Mouse (Mus musculus) ovary, postnatal 14 days (tissue): ENCODE data around the gene Adssl1.

ENCODE experiments used
- DNase-seq: peaks from one replicate; pipeline ENCODE4 v3.0.0; 2022; ENCODE audit warnings: low spot score

Adssl1 gene

DNA sequence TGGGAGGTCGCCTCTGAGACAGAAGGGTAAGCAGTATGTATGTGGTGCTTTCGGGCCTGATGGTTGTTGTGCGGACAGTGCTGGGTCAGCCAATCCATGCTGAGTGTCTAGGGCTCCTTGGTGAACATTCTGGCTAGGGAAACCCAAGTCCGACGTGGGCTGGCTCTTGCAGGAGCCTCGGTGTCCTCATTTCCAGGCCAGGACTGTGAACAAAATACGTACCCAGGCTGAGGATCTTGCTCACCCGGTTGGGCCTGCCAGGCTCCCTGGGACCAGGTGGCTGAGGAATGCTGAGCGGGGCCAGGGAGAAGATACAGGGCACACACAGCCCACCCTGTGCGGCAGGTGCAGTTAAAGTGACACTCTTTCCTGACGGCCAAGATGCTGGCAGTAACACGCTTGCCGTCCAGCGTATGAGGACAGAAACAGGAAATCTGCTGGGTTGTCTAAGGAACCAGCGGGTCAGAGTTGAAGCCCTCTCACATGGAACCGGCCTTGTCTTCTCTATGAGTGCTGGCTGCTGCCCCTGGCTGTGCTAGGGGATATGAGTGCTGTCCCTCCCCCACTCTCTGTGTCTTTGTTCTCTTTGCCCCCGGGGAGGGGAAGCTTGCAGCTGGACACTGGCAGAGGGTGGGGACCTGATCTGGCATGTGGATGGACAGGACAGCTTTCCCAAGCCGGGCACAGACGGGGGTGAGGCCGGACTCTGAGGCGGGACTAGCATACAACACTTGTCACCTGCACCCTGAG lies 26.7 kb upstream of the Adssl1 start:
- DNase-seq, result no peak

DNA sequence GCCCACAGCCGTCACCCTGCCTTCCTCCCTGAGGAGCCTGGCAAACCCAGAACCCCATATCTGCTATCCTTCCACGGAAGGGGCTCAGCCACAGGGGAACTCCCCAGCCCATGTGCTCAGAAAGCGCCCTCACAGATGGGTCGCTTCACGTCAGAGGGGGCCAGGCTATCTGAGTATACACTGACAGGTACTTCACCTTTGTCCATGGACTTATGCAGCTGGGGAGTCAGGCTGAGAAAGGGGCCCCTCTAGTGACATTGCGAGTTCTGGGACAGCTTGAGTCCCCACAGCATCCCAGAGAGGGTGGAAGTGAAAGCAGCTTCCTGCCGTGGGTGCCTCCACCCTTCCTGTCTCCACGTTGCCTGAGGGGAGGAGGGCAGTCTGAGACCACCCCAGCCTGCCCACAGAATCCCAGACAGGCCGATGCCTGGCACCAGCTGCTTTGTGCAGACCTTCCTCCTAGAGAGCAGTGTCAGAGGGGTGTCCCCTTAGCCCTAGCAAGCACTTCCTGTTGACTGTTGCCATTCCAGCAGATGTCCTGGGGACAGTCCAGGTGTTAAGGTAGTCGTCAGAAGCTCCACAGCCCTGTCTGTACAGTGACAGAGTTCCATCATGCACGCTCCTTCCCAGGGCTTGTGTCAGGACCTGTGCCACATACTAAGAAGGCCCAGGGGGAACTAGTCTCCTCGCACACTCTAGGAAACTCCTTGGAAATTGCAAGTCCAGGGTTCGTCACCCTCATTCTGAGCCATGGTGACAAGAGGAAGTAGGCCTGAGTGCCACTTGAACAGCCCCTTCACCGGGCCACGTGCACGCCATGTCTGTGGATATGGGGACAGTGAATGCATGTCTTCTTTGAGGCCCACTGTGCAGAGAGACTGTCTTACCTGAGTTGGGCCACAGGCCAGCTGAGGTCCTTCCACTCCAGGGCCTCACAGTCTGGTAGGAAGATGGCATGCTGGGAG lies 25.6 kb upstream of the Adssl1 start:
- DNase-seq, result no peak

DNA sequence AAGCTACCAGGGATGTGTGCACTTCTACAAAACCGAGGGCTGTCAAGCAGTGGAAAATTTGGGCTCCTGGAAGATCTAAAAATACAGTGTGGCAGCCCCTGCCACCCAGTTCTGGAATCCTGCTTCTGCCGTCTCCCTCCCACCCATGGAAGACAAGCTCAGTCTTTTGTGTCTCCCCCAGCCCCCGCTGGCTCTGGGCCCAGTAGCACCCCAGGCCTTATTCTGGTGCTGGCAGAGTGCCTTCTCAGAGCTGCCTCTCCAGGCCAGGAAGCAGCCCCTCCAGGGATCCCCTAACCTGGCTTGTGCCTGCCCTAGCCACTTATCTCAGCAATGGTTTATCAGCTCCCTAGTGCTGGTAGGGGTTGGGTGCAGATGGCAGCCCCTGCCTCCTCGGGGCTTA lies 24.9 kb upstream of the Adssl1 start:
- DNase-seq, result no peak

DNA sequence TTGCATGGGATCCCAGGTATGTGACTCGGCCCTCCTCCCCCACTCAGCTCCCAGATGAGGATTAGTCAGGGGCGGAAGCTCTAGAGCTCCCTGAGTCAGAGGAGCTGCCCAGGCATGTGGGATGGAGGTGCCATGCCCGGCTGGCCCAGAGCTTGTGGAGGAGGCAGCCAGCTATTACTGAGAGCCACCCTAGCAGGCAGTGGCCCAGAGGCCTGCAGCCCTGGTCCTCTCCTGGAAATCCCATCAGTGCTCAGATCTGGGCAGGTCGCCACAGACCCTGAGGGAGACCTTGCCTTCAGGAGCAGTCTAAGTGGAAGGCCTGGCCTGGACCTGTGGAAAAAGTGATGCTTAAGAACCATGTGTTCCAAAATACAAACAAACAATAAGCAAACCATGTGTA lies 24.2 kb upstream of the Adssl1 start:
- no peak for DNase-seq

DNA sequence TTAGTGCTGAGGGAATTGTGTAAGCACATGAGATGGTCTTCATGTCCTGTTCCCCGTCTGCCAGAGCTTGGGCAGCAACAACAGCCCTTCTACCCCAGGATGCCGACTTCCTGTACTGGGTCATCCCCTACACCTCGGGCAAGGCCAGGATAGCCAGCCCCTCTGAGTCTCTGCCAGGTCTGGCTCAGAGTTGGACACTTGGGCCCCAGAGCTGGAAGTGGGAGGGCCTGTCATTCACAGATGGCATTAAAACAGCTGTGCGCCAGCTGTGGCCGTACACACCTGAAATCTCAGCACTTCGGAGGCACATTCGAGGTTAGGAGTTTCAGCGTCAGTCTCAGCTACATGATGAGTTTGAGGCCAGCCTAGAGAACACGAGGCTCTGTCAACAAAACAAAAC lies 23.4 kb upstream of the Adssl1 start:
- DNase-seq, result no peak

DNA sequence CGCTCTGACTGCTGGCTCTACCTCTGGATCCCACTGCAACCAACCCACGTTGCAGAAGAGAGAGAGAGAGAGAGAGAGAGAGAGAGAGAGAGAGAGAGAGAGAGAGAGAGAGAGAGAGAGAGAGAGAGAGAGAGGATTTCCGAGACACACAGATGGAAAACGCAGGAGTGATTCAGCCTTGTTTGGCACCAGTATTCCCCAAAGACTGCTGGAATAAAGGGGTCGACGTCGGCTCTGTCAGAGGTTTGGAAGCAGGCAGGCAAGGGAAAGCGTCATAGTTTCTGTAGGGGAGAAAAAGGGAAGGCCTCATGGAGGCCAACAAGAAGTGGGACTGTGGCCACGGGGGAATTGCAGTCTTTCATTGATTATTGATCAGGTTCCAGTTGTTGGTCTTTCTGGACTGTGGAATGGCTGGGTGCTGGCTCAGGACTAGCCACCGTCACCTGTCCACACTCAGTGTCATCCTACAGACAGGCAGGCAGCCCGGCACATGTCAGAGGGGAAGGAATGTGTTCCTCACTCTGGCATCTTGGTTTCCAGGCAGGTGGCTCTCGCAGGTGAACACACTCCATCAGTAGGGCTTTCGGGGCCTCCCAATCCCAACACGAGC lies 22.8 kb upstream of the Adssl1 start:
- no peak for DNase-seq

DNA sequence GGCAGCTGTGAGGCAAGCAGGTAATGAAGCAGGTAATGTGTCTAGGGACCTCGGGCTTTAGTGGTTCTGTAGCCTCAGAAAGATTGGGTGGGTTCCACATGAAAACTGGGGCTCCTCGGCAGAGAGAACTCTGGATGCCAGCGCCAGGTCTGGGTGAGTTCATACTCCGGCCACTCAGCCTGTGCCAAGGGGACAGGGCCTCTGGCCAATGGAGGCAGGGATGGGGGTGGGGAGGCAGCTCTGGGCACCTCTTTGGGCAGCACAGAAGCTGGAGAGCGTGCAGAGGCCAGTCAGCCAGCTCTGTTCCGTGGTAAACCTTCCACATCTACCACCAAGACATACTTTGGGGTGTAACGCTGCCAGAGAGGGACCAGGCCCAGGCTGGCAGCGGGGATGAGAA lies 22.2 kb upstream of the Adssl1 start:
- DNase-seq, result no peak

DNA sequence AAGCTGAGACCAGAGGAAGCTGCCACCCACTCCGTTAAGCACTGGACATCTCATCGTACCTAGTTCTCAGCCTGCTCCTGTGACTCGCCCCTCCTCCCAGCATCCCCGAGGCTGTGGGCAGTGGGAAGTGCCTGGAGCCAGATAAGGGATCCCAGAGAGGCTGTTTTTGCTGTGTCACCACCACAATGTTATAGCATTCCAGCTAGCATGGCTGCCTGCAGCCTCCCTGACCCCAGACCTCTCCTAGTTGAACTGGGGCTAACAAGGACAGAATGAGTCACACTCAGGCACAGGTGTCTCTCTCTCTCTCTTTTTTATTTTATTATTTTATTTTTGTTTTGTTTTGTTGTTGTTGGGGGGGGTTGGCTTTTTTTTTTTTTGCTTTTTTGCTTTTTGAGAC lies 20.6 kb upstream of the Adssl1 start:
- DNase-seq, result no peak

DNA sequence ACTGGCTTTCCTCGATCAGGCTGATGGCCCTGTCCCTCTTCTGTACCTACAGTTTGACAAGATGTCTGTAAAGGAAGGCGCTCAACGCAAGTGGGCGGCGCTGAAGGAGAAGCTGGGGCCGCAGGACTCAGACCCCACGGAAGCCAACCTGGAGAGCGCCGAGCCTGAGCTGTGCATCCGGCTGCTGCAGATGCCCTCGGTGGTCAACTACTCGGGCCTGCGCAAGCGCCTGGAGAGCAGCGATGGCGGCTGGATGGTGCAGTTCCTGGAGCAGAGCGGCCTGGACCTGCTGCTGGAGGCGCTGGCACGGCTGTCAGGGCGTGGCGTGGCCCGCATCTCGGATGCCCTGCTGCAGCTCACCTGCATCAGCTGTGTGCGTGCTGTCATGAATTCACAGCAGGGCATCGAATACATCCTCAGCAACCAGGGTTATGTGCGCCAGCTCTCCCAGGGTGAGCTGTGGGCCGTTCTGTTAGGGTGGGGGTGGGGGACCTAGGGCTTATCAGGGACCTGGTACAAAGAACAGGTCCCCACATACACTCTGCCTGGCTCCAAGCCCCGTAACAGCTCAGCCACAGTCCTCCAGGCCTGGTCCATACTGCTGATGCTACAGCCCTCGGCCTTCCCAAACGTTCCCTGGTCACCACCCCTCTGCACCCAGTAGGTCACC lies 19.8 kb upstream of the Adssl1 start:
- DNase-seq, result no peak

DNA sequence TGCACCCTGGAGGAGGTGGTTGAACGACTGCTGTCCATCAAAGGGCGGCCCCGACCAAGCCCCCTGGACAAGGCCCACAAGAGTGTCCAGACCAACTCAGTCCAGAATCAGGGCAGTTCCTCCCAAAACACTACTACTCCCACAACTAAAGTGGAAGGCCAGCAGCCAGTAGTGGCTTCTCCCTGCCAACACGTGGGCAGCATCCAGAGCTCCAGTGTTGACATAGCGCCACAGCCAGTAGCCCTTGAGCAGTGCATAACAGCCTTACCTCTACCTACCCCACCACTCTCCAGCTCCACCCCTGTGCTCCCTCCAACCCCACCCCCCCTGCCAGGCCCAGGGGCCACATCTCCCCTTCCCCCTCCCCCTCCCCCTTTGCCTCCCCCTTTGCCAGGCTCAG lies 15.8 kb upstream of the Adssl1 start:
- DNase-seq, result no peak

DNA sequence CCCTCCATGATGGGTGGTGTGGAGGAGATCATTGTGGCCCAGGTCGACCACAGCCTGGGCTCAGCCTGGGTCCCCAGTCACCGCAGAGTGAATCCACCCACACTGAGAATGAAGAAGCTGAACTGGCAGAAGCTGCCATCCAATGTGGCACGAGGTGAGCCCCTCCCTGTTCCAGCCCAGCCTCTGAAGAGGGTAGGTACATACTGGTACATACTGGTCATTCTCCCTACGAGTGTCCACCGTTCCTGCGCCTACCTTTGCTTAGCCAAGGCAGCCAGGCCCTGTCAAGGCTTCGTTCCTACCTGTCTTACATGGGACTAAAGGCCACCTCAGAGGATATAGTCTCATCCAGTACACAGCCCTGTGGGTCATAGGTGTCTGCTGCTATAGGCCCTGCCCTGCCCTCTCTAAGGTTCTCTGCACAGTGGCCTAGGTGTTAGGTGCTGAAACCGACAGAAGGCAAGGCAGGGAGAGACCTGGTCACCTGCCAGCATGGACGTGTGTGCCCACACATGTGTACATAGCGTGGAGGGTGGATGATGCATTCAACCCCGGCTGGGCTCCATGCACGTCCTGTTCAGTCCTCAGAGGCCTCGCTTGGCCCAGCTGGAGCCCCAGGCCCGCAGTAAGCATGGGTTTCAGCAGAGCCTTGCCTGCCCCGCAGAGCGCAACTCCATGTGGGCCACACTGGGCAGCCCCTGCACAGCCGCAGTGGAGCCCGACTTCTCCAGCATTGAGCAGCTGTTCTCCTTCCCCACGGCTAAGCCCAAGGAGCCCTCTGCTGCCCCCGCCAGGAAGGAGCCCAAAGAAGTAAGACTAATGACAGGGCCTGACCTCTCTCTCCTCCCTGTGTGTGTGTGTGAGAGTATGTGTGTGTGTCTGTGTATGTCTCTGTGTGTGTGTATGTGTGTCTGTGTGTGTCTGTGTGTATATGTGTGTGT lies 14.9 kb upstream of the Adssl1 start:
- DNase-seq, result peak; percentile 44

DNA sequence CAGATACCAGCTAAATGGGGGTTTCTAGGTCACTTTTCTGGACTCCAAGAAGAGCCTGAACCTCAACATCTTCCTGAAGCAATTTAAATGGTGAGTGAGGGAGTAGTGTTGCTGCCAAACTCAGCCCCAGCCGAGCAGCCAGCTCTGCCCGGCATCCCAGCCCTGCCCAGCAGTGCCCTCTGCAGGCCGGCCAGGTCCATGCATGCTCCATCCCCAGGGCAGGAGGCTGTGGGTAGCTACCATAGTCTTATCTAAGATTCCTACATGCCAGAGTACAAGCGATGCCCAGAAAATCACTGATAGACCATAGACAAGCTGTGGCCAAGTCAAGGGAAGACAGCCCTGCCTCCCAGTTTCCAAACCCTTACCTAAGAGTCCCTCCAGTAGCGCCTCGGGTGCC lies 14.1 kb upstream of the Adssl1 start:
- DNase-seq, result peak; percentile 85

DNA sequence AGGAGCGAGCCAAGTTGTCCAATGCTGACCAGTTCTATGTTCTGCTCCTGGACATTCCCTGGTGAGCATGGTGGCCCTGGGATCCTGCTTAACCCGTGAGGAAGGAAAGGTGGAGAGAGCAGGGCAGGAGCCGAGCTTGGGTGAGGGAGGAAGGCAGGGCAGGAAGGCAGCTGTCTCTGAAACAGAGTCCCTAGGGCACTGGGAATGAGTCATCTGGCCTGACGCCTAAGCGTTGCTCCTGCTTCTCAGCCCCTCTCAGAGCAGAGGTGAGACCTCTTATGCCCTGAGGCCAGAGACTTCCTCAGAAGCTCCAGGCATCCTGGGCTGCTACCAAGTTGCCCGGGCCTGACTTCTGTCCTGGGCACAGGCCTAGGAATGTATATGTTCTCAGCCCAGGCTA lies 12.8 kb upstream of the Adssl1 start:
- no peak for DNase-seq

DNA sequence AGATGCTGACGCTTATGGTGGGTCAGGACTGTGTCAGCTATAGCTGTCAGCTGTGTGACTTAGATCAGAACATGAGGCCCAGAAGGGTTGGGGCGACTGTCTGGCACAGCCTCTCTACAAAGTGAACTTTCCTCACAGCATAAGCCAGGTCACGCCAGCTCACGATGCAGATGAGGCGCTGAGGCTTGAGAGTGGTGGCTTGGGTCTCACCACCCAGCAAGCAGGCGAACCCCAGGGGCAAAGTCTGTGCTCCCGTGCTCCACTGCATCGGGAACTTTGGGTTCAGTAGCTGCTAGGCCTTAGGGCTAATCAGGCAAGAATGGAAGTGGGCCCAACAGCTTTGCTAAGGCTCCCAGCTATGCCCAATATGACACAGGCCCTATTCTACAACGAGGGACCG lies 10.8 kb upstream of the Adssl1 start:
- DNase-seq, result no peak

DNA sequence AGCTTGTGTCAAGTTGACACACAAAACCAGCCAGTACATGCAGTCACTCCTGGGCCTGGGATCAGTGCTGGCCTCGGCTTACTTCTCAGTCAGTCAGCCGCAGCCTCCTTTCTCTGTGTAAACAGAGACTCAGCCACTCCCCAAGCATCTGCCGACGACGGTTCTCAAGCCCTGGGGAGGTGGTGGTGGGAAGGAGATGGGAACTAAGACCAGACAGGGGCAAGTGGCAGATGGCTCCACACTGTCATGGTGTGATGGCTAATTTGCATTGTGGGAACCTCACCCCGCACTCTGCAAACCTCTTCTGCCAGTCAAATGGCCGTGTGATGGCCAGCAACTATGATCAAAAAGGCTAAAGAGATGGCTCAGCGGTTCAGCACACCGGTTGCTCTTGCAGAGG lies 3.2 kb upstream of the Adssl1 start:
- DNase-seq, result no peak

DNA sequence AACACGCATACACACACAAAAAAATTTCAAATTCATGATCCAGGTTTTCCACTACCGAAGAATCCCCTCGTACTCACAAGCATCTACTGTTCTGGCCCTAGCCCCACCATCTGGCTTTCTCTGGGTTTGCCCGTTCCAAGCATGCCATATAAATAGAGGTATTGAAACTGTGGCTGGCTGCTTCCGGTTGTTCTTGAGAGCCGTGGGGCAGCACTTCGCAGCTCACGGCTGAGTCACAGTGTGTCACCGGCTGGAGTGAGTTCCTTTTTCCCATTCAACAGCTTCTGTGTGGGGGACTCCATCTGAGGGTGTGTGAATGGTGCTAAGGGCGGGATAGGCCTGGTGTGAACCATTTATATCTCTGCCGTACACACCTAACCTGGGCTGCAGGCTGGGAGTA lies 2.7 kb upstream of the Adssl1 start:
- DNase-seq, result no peak

DNA sequence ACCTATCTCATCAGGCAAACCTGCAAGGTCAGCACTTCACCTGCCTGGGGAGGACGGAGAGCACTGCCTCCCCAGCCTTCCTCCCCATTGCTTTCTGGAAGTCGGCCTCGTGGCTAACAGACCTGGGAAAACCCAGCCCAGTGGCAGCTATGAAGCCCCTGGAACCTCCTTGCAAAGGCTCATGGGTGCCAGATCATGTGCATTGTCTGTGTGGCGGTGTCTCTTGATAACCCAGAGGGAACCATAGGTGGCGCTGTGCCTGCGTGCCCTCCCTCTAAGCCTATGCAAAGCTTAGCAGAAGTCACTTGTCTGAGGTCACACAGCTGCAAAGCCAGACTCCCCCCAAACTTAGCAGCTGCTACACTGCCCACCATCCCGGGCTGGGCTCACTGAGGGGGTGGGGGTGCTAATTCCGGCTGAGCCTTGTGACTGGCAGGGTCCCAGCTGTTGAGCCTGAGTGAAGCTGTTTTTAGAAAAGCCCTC lies 1.9 kb upstream of the Adssl1 start:
- peak; percentile 52 for DNase-seq

DNA sequence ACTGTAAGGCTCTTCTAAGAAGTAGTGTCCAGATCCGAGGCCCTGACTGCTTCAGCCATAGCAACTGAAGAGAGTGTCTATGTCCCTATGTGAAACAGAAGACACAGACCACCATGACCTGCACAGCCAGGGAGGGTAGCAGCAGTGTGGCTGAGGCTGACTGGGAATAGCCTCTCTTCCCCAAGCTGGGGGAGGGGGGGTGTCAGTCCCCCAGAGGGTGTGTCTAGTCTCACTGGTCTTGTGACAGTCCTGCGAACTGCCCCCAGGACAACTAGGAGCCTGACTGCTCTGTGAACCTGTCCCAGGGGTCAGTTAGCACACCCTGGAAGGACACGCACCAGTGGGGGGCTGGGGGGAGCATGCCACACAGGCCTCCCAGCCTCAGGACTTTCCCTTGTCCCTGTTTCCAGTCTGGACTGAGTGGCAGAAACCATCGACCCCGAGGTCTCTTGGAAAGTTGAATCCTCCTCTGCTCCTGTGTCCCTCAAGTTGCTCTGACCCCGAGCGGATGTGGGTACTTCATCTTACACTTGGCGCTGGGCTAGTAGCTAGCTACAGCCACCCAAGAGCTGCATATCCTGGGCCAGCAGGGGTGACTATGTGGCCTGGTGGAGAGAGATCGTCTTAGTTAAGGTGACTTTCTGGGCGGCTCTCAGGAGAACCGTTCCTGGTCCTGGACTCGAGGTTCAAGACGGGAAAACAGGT lies 712 bp upstream of the Adssl1 start:
- no peak for DNase-seq

DNA sequence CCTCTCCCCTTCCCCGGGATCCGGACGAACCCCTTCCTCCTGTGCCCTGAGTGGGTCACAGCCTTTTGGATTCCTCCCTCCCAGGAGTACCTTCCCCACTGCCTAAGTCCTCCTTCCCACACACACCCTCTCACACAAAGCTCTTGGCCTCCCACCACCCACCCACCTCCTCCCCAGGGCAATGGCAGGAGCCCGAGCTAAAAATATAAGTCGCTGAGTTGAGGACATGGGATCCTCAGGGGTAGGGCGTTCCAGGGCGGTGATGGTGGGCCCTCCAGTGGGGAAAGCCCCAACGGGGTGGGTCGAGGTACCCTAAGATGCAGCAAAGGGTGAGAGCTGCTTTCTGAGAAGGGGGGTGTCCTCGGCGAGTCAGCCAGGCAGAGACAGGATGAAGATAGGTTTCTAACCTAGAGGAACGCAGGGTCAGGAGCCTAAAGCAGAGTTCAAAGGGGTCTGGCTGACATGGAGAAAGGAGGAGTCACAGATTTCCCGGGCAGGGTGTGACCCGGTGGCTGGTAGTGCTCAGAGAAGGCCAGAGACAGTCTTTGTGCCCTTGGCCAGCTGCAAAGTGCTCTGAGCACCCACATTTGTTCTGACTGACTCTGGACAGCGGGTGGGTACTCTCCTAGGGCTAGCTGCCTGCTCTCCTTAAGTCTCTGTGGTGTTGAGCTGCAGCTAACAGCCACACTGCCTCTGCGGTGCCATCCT lies 663 bp downstream of the Adssl1 start:
- DNase-seq, result no peak

DNA sequence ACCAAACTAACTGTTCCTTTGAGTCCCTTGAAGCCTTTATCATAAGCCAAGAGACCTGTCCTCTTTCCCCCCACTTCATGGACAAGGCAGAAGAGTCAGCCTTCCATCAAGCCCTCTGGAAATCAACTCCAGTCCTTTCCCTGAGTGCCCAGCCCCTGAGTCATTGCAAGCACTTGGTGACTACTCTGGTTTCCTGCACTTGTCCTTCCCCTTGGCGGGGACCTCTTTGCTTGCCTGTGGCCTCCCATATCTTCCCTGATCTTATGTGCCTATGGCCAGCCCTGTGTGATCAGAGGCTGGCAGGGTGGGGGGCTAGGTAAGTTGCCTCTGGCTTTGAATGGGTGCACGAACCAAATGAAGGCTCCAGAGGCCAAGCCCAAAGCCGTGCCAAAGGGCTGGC lies 2.1 kb downstream of the Adssl1 start:
- no peak for DNase-seq
